Mouse (Mus musculus) heart, embryonic 10.5 days (tissue): Measurements from ENCODE around the gene Mre11a. TPM values are rescaled to one million over a fixed set of nuclear protein-coding genes. Genes with fewer than 3 reads are reported as not detected.

Experiments used
- DNase-seq: peaks from one replicate; pipeline ENCODE4 v3.0.0-alpha.2; 2017; ENCODE audit warnings: low spot score
- H3K27ac ChIP-seq: fragments of 300-500 bp; sonication (generic); 2 replicates; pipeline ENCODE4 v1.5.1; 2016; ENCODE audit warnings: mild to moderate bottlenecking
- H3K27me3 ChIP-seq: fragments of 300-500 bp; sonication (generic); 2 replicates; pipeline ENCODE4 v1.6.1; 2016; ENCODE audit warnings: mild to moderate bottlenecking; ENCODE audit not compliant: poor library complexity, insufficient read depth, severe bottlenecking
- H3K36me3 ChIP-seq: fragments of 300-500 bp; sonication (generic); 2 replicates; pipeline ENCODE4 v1.6.1; 2016; ENCODE audit warnings: mild to moderate bottlenecking, moderate library complexity
- H3K4me1 ChIP-seq: fragments of 300-500 bp; sonication (generic); 2 replicates; pipeline ENCODE4 v1.6.1; 2016; ENCODE audit warnings: mild to moderate bottlenecking
- H3K4me3 ChIP-seq: fragments of 300-500 bp; sonication (generic); 2 replicates; pipeline ENCODE4 v1.5.1; 2016; ENCODE audit warnings: mild to moderate bottlenecking, moderate library complexity
- H3K9me3 ChIP-seq: fragments of 300-500 bp; sonication (generic); 2 replicates; pipeline ENCODE4 v1.6.1; 2016; ENCODE audit warnings: mild to moderate bottlenecking, moderate library complexity
- WGBS: fragments of 180-500 bp; shearing (Covaris S2); methylation state at CpG from one replicate; pipeline ENCODE4 v1.1.7; 2016; 5-methylcytosine and 5-hydroxymethylcytosine counted together
- polyA plus RNA-seq: library from polyadenylated mRNA; unstranded; fragments of >200 nt; fragmentation: Nextera tagmentation; extraction: Ambion mirVana; gene quantifications from 2 replicates; pipeline ENCODE4 v1.2.1, GENCODE M21; 2016

The Mre11a gene
- polyA plus RNA-seq, 1 experiment from 2014 or later, result 27.5 TPM

DNA sequence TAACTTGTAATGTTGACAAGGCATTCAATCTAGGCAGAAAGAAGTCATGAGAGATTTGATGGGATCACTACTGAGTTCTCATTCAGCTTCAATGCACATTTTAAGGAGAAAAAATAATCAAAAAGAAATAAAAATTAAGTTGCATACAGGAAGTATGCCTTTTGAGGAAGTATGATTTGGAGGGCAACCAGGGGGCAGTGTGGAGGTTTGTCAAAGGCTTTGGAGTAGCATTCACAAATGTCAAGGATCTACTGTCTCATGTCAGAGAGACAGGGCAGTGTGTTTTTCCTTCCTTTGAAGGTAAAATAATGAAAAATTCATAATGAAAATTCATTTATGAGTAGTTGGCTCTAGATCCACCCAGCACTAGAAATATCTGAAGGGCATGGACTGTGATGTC, 100.7 kb downstream of the Mre11a start:
- Histone ChIP-seq H3K4me1 (0 out of 2 replicates have a peak, but pooled peaks cover 5% of the 10 kb centered on the region), H3K36me3 (no peaks in the 10 kb centered on the region), H3K9me3 (no peaks in the 10 kb centered on the region), H3K27me3 (no peaks in the 10 kb centered on the region), H3K27ac (no peak overlapping the region), H3K4me3 (no peak overlapping the region)
- no peak for DNase-seq

DNA sequence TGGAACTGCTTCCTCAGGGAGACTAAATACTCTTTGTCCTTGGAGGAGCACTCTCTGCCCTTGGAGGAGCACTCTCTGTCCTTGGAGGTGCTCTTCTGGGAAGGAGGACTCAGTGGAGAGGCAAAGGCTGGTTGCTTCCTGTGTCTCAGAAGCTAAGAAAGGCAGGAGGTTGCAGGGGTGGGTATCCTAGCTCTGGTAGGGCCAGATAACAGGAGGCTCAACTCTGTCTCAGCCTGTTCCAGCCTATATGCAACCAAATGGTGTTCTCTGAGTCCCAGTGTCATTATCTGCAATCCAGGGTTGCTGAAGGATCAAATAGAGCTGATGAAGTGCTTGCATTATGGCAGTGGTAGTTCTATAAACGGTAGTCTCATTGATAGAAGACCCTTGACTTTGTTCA, 101.5 kb downstream of the Mre11a start:
- Histone ChIP-seq H3K4me3 (no peak overlapping the region), H3K36me3 (no peaks in the 10 kb centered on the region), H3K27me3 (no peaks in the 10 kb centered on the region), H3K9me3 (no peaks in the 10 kb centered on the region), H3K27ac (no peak overlapping the region), H3K4me1 (0 out of 2 replicates have a peak, but pooled peaks cover 5% of the 10 kb centered on the region)
- no peak for DNase-seq
- WGBS, result 69% methylated on average over 1 of the region's 1 CpGs

Other genes with a start within 250 kb of the Mre11a start
- 16.8 and 18.6 TPM in 2 replicates for gene Amotl1, start 139.6 kb upstream of the Mre11a start, polyA plus RNA-seq
- gene Piwil4, start 43.9 kb upstream of the Mre11a start, polyA plus RNA-seq, result not detected in 2 replicates
- gene Fut4, start 32.3 kb upstream of the Mre11a start, polyA plus RNA-seq, result 3.3 and 4.0 TPM in 2 replicates
- not detected in 2 replicates for gene 1700012B09Rik, start 13.6 kb upstream of the Mre11a start, polyA plus RNA-seq
- 32.1 and 39.3 TPM in 2 replicates for gene Ankrd49, start 202 bp downstream of the Mre11a start, polyA plus RNA-seq
- gene Gpr83, start 75.6 kb downstream of the Mre11a start, polyA plus RNA-seq, result not detected in 2 replicates
- gene Izumo1r, start 119.3 kb downstream of the Mre11a start, polyA plus RNA-seq, result 0.10 TPM in 1 of 2 replicates, not detected in the other